Mouse (Mus musculus) lung, embryonic 15.5 days (tissue): ENCODE measurements around the gene Tbx20. TPM values are rescaled to one million over a fixed set of nuclear protein-coding genes. Genes with fewer than 3 reads are reported as not detected.
A peak's percentile ranks its signal among the peaks of the same experiment; 100 is the strongest.

ENCODE experiments used
- ATAC-seq: fragments of 200-750 bp; cut with Nextera tagmentation; 2 replicates; pipeline ENCODE4 v1.8.0; 2017; ENCODE audit warnings: moderate number of reproducible peaks, borderline replicate concordance; ENCODE audit not compliant: low FRiP score, low TSS enrichment; ENCODE audit errors: extremely low read depth
- H3K27ac ChIP-seq: fragments of 300-500 bp; sonication (generic); 2 replicates; pipeline ENCODE4 v1.5.1; 2015; ENCODE audit warnings: moderate library complexity, mild to moderate bottlenecking, inconsistent platforms
- H3K27me3 ChIP-seq: fragments of 300-500 bp; sonication (generic); 2 replicates; pipeline ENCODE4 v1.6.1; 2015; ENCODE audit warnings: inconsistent platforms
- H3K36me3 ChIP-seq: fragments of 300-500 bp; sonication (generic); 2 replicates; pipeline ENCODE4 v1.6.1; 2015; ENCODE audit warnings: inconsistent platforms
- H3K4me1 ChIP-seq: fragments of 300-500 bp; sonication (generic); 2 replicates; pipeline ENCODE4 v1.6.1; 2015; ENCODE audit warnings: inconsistent platforms
- H3K4me2 ChIP-seq: fragments of 300-500 bp; sonication (generic); 2 replicates; pipeline ENCODE4 v1.6.1; 2015; ENCODE audit warnings: inconsistent platforms, mild to moderate bottlenecking, moderate library complexity
- H3K4me3 ChIP-seq: fragments of 300-500 bp; sonication (generic); 2 replicates; pipeline ENCODE4 v1.5.1; 2015; ENCODE audit warnings: mild to moderate bottlenecking, inconsistent platforms
- H3K9ac ChIP-seq: fragments of 300-500 bp; sonication (generic); 2 replicates; pipeline ENCODE4 v1.6.1; 2015; ENCODE audit warnings: inconsistent platforms
- H3K9me3 ChIP-seq: fragments of 300-500 bp; sonication (generic); 2 replicates; pipeline ENCODE4 v1.6.1; 2016; ENCODE audit warnings: inconsistent platforms
- WGBS: fragments of 180-500 bp; shearing (Covaris S2); methylation state at CpG from one replicate; pipeline ENCODE4 v1.1.7; 2015; 5-methylcytosine and 5-hydroxymethylcytosine counted together
- polyA plus RNA-seq: library from polyadenylated mRNA; unstranded; fragments of >200 nt; fragmentation: Nextera tagmentation; extraction: Ambion mirVana; gene quantifications from 2 replicates; pipeline ENCODE4 v1.2.1, GENCODE M21; 2015

The Tbx20 gene
- polyA plus RNA-seq, result 2.0 and 4.6 TPM in 2 replicates

- H3K4me2 ChIP-seq, result peak within 1 kb of the TSS; percentile 57
- no peak within 1 kb of the TSS for H3K27ac ChIP-seq
- H3K9me3 ChIP-seq, result no peaks in the 10 kb centered on the region
- WGBS, result under 1% methylated on average over 40 of the region's 40 CpGs
- H3K36me3 ChIP-seq, result no peaks in the 10 kb centered on the region
- H3K27me3 ChIP-seq, result peaks cover 98% of the 10 kb centered on the region
- ATAC-seq, result peak; percentile 91
- H3K9ac ChIP-seq, result no peak within 1 kb of the TSS
- peaks cover 21% of the 10 kb centered on the region for H3K4me1 ChIP-seq
- peak within 1 kb of the TSS; percentile 35 for H3K4me3 ChIP-seq
Observed at GRCm38 (mm10) chr9:24774160-24774969, at the start of gene Tbx20. Gene Tbx20 (minus strand): TSS chr9:24774303.

GRCm38 (mm10) chr9:24818511-24818910, 44.4 kb upstream of the Tbx20 start:
- Histone ChIP-seq H3K4me3 (no peak overlapping the region), H3K4me2 (no peak overlapping the region), H3K27me3 (no peaks in the 10 kb centered on the region), H3K9me3 (no peaks in the 10 kb centered on the region), H3K4me1 (no peaks in the 10 kb centered on the region), H3K9ac (no peak overlapping the region), H3K36me3 (no peaks in the 10 kb centered on the region), H3K27ac (no peak overlapping the region)
- WGBS, result 70% methylated on average over 3 of the region's 3 CpGs
- ATAC-seq, result no peak

- Histone ChIP-seq H3K9me3 (no peaks in the 10 kb centered on the region), H3K27ac (no peak overlapping the region), H3K9ac (no peak overlapping the region), H3K4me1 (no peaks in the 10 kb centered on the region), H3K4me3 (no peak overlapping the region), H3K4me2 (no peak overlapping the region), H3K27me3 (no peaks in the 10 kb centered on the region), H3K36me3 (no peaks in the 10 kb centered on the region)
- WGBS, result 74% methylated on average over 6 of the region's 6 CpGs
- no peak for ATAC-seq
Observed at GRCm38 (mm10) chr9:24812461-24812860, 38.4 kb upstream of the Tbx20 start.

GRCm38 (mm10) chr9:24792110-24792509, 18.0 kb upstream of the Tbx20 start:
- no peaks in the 10 kb centered on the region for H3K9me3 ChIP-seq
- no peak overlapping the region for H3K27ac ChIP-seq
- H3K9ac ChIP-seq, result no peak overlapping the region
- 66% methylated on average over 2 of the region's 2 CpGs for WGBS
- H3K4me3 ChIP-seq, result no peak overlapping the region
- no peak for ATAC-seq
- no peaks in the 10 kb centered on the region for H3K27me3 ChIP-seq
- H3K36me3 ChIP-seq, result no peaks in the 10 kb centered on the region
- no peaks in the 10 kb centered on the region for H3K4me1 ChIP-seq
- H3K4me2 ChIP-seq, result no peak overlapping the region

- Histone ChIP-seq H3K27ac (no peak overlapping the region), H3K9ac (no peak overlapping the region), H3K4me1 (no peaks in the 10 kb centered on the region), H3K27me3 (no peaks in the 10 kb centered on the region), H3K36me3 (no peaks in the 10 kb centered on the region), H3K9me3 (no peaks in the 10 kb centered on the region), H3K4me3 (no peak overlapping the region), H3K4me2 (no peak overlapping the region)
- no peak for ATAC-seq
- 43% methylated on average over 3 of the region's 3 CpGs for WGBS
Observed at GRCm38 (mm10) chr9:24789396-24789795, 15.3 kb upstream of the Tbx20 start.

GRCm38 (mm10) chr9:24782338-24782737, 8.2 kb upstream of the Tbx20 start:
- Histone ChIP-seq H3K27me3 (peaks cover 62% of the 10 kb centered on the region), H3K4me3 (no peak overlapping the region), H3K4me2 (no peak overlapping the region), H3K4me1 (peaks cover 9% of the 10 kb centered on the region), H3K27ac (no peak overlapping the region), H3K9ac (no peak overlapping the region), H3K9me3 (no peaks in the 10 kb centered on the region), H3K36me3 (no peaks in the 10 kb centered on the region)
- ATAC-seq, result no peak
- 35% methylated on average over 3 of the region's 3 CpGs for WGBS

GRCm38 (mm10) chr9:24780929-24781441, 6.9 kb upstream of the Tbx20 start:
- Histone ChIP-seq H3K4me1 (peaks cover 13% of the 10 kb centered on the region), H3K36me3 (no peaks in the 10 kb centered on the region), H3K4me3 (peak overlapping the region; percentile 30), H3K27ac (no peak overlapping the region), H3K9me3 (no peaks in the 10 kb centered on the region), H3K9ac (no peak overlapping the region), H3K4me2 (peak overlapping the region; percentile 69), H3K27me3 (peaks cover 76% of the 10 kb centered on the region)
- ATAC-seq, result peak; percentile 66; the same call in 1 of the 2 replicates
- whole genome bisulfite sequencing, result 1% methylated on average over 32 of the region's 32 CpGs

- Histone ChIP-seq H3K4me3 (peak overlapping the region; percentile 30), H3K9me3 (no peaks in the 10 kb centered on the region), H3K27ac (no peak overlapping the region), H3K4me1 (peaks cover 13% of the 10 kb centered on the region), H3K27me3 (peaks cover 79% of the 10 kb centered on the region), H3K36me3 (no peaks in the 10 kb centered on the region), H3K9ac (no peak overlapping the region), H3K4me2 (peak overlapping the region; percentile 69)
- WGBS, result 5% methylated on average over 15 of the region's 22 CpGs
- peak; percentile 60 for ATAC-seq
Observed at GRCm38 (mm10) chr9:24780391-24780928, 6.4 kb upstream of the Tbx20 start.

- ATAC-seq, result no peak
- H3K36me3 ChIP-seq, result no peaks in the 10 kb centered on the region
- H3K9me3 ChIP-seq, result no peaks in the 10 kb centered on the region
- 9% methylated on average over 3 of the region's 3 CpGs for WGBS
- no peak overlapping the region for H3K9ac ChIP-seq
- no peak overlapping the region for H3K27ac ChIP-seq
- no peak overlapping the region for H3K4me2 ChIP-seq
- H3K4me3 ChIP-seq, result no peak overlapping the region
- peaks cover 13% of the 10 kb centered on the region for H3K4me1 ChIP-seq
- H3K27me3 ChIP-seq, result peaks cover 84% of the 10 kb centered on the region
Observed at GRCm38 (mm10) chr9:24779975-24780374, 5.9 kb upstream of the Tbx20 start.

- no peak overlapping the region for H3K4me2 ChIP-seq
- no peaks in the 10 kb centered on the region for H3K9me3 ChIP-seq
- H3K9ac ChIP-seq, result no peak overlapping the region
- H3K27ac ChIP-seq, result no peak overlapping the region
- H3K27me3 ChIP-seq, result peaks cover 93% of the 10 kb centered on the region
- ATAC-seq, result no peak
- H3K4me3 ChIP-seq, result no peak overlapping the region
- 7% methylated on average over 14 of the region's 14 CpGs for WGBS
- H3K36me3 ChIP-seq, result no peaks in the 10 kb centered on the region
- peaks cover 24% of the 10 kb centered on the region for H3K4me1 ChIP-seq
Observed at GRCm38 (mm10) chr9:24778571-24778970, 4.5 kb upstream of the Tbx20 start.

- peaks cover 26% of the 10 kb centered on the region for H3K4me1 ChIP-seq
- ATAC-seq, result no peak
- H3K27ac ChIP-seq, result no peak overlapping the region
- no peak overlapping the region for H3K4me3 ChIP-seq
- H3K9me3 ChIP-seq, result no peaks in the 10 kb centered on the region
- peak overlapping the region; percentile 12; the same call in 1 of the 2 replicates for H3K4me2 ChIP-seq
- H3K36me3 ChIP-seq, result no peaks in the 10 kb centered on the region
- WGBS, result under 1% methylated on average over 14 of the region's 14 CpGs
- no peak overlapping the region for H3K9ac ChIP-seq
- peaks cover 98% of the 10 kb centered on the region for H3K27me3 ChIP-seq
Observed at GRCm38 (mm10) chr9:24777961-24778360, 3.9 kb upstream of the Tbx20 start.
